Mouse (Mus musculus) heart, adult 2 months (tissue): ENCODE results near the gene D5Ertd579e. TPM values are rescaled to one million over a fixed set of nuclear protein-coding genes. Genes with fewer than 3 reads are reported as not detected.

ENCODE experiments used
- DNase-seq, 2 experiments: peaks; one replicate each; pipeline ENCODE4 v3.0.0; 2021
- H3K27ac ChIP-seq: fragments of 200-600 bp; 2 replicates; pipeline ENCODE4 v1.8.1; 2022
- H3K27me3 ChIP-seq: fragments of 200-500 bp; 2 replicates; pipeline ENCODE4 v1.6.1; 2012; ENCODE audit warnings: mild to moderate bottlenecking, low read length, inconsistent platforms, mixed read lengths; ENCODE audit not compliant: control insufficient read depth, insufficient read depth
- H3K36me3 ChIP-seq: fragments of 200-500 bp; 2 replicates; pipeline ENCODE4 v1.6.1; 2012; ENCODE audit warnings: low read length, inconsistent platforms; ENCODE audit not compliant: control insufficient read depth, insufficient read depth
- H3K4me1 ChIP-seq: fragments of 200-500 bp; 2 replicates; pipeline ENCODE4 v1.6.1; 2011; ENCODE audit warnings: low read length; ENCODE audit not compliant: control insufficient read depth, insufficient read depth
- H3K4me3 ChIP-seq: fragments of 200-600 bp; 2 replicates; pipeline ENCODE4 v1.8.1; 2022
- H3K79me2 ChIP-seq: fragments of 200-500 bp; replicated peaks from 2 replicates; pipeline ENCODE4 v1.6.1; 2012; ENCODE audit warnings: mild to moderate bottlenecking, inconsistent platforms, low read length, moderate library complexity, mixed read lengths; ENCODE audit not compliant: control insufficient read depth, insufficient read depth
- H3K9ac ChIP-seq: fragments of 200-500 bp; 2 replicates; pipeline ENCODE4 v1.6.1; 2012; ENCODE audit warnings: low read depth, mild to moderate bottlenecking, control low read depth, inconsistent platforms, low read length, mixed read lengths
- CTCF ChIP-seq: fragments of 200-600 bp; IDR thresholded peaks from 2 replicates; pipeline ENCODE4 v1.8.1; 2022; ENCODE audit warnings: antibody characterized with exemption, mild to moderate bottlenecking, moderate library complexity
- EP300 ChIP-seq: fragments of 200-500 bp; IDR thresholded peaks from 2 replicates; pipeline ENCODE4 v1.6.1; 2011; ENCODE audit warnings: low read depth, low read length, control low read depth; ENCODE audit not compliant: insufficient read depth
- POLR2A ChIP-seq: fragments of 200-500 bp; IDR thresholded peaks from 2 replicates; pipeline ENCODE4 v1.6.1; 2011; ENCODE audit warnings: mild to moderate bottlenecking, low read depth, low read length, control low read depth; ENCODE audit not compliant: insufficient read depth
- WGBS: fragments of 180-500 bp; shearing (Covaris S2); methylation state at CpG from one replicate; pipeline ENCODE4 v1.1.7; 2018; 5-methylcytosine and 5-hydroxymethylcytosine counted together
- intact Hi-C: fragments of 180-260 bp; cut with DNase I; formaldehyde crosslinking; loops from one replicate; pipeline ENCODE4 v1.15.1; 2025
- polyA plus RNA-seq: library from polyadenylated mRNA; depleted of rRNA; stranded (reverse); fragments of >200 nt; gene quantifications from 2 replicates; pipeline ENCODE4 v1.2.3, GENCODE M21; 2012
- total RNA-seq, 2 experiments: library from RNA; stranded (reverse); gene quantifications; 2 replicates each; pipeline ENCODE4 v1.2.3; 2021

D5Ertd579e gene
- total and polyA plus RNA-seq, 3 experiments: 22.5 to 104 (median 81.8) TPM

DNA sequence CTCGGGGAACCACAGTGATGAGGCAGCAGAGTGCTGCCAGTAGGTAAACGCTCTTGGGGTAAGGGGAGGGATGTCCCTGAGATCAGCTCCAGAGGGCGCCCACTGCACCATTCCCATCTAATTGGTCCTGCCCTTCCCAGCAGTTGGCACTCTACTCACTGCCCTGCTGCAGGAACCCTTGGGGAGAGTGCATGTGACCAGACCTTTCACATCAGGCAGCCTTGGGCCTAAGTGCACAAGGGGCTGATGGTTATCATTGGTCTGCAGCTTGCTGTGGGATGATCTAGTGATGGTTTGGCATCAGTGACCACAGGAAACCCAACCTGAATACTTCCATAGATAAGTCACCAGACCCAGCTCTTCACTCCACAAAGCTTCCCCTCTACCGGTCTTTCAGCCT, 98.2 kb downstream of the D5Ertd579e start:
- Histone ChIP-seq H3K9ac (no peak overlapping the region), H3K27ac (no peak overlapping the region), H3K4me3 (no peak overlapping the region), H3K4me1 (peaks cover 4% of the 10 kb centered on the region; the same call in 1 of the 2 replicates), H3K36me3 (no peaks in the 10 kb centered on the region), H3K27me3 (no peaks in the 10 kb centered on the region), H3K79me2 (no peaks in the 10 kb centered on the region)
- TF ChIP-seq EP300 (no peak), POLR2A (no peak), CTCF (peak; percentile 53)
- no peak for DNase-seq
- intact Hi-C loops: no loop called here
- 30% methylated on average over 4 of the region's 4 CpGs for WGBS

- Histone ChIP-seq H3K4me1 (peaks cover 4% of the 10 kb centered on the region; the same call in 1 of the 2 replicates), H3K79me2 (no peaks in the 10 kb centered on the region), H3K27me3 (no peaks in the 10 kb centered on the region), H3K4me3 (no peak overlapping the region), H3K36me3 (no peaks in the 10 kb centered on the region), H3K9ac (no peak overlapping the region), H3K27ac (no peak overlapping the region)
- intact Hi-C loops: no loop called here
- no peak for DNase-seq
- TF ChIP-seq EP300 (no peak), POLR2A (no peak), CTCF (no peak)
- 50% methylated on average over 5 of the region's 5 CpGs for WGBS
Observed at GRCm38 (mm10) chr5:36596225-36596624, 99.6 kb downstream of the D5Ertd579e start.

- Histone ChIP-seq H3K36me3 (no peaks in the 10 kb centered on the region), H3K4me3 (no peak overlapping the region), H3K4me1 (peaks cover 4% of the 10 kb centered on the region; the same call in 1 of the 2 replicates), H3K79me2 (no peaks in the 10 kb centered on the region), H3K27ac (no peak overlapping the region), H3K9ac (no peak overlapping the region), H3K27me3 (no peaks in the 10 kb centered on the region)
- no peak for DNase-seq
- intact Hi-C loops: no loop called here
- 20% methylated on average over 3 of the region's 3 CpGs for WGBS
- TF ChIP-seq EP300: no peak
- no peak for TF ChIP-seq CTCF
- TF ChIP-seq POLR2A: no peak
Observed at GRCm38 (mm10) chr5:36595115-36595514, 100.7 kb downstream of the D5Ertd579e start.

DNA sequence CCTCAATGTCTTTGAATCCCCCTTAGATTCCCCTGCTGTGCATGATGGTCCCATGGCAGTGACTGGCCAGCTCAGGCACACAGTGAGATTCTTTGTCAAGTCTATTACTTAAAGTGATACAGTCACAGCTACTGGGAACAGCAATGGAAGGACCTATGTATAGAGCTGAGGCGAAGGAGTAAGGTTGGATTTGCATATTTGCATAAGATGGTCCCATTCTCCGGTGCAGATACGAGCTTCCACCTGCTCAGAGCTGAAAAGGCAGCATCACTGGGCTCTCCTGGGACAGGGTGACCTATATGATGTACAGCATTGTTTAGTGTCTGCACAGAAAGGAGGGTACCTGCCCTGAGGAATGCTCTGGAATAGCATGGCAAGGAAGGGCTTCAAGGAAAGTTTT, 101.5 kb downstream of the D5Ertd579e start:
- WGBS: 88% methylated on average over 3 of the region's 3 CpGs
- TF ChIP-seq EP300 (no peak), POLR2A (no peak), CTCF (no peak)
- Histone ChIP-seq H3K4me3 (no peak overlapping the region), H3K27ac (no peak overlapping the region), H3K9ac (no peak overlapping the region), H3K36me3 (no peaks in the 10 kb centered on the region), H3K4me1 (peaks cover 4% of the 10 kb centered on the region; the same call in 1 of the 2 replicates), H3K79me2 (no peaks in the 10 kb centered on the region), H3K27me3 (no peaks in the 10 kb centered on the region)
- intact Hi-C loops: no loop called here
- no peak for DNase-seq

- Histone ChIP-seq H3K4me1 (peaks cover 1% of the 10 kb centered on the region; the same call in 1 of the 2 replicates), H3K9ac (no peak within 1 kb of the TSS), H3K4me3 (no peak within 1 kb of the TSS), H3K79me2 (no peaks in the 10 kb centered on the region), H3K27ac (no peak within 1 kb of the TSS), H3K36me3 (no peaks in the 10 kb centered on the region), H3K27me3 (no peaks in the 10 kb centered on the region)
- intact Hi-C loops: no loop called here
- 82% methylated on average over 5 of the region's 5 CpGs for WGBS
- no peak for DNase-seq
- no peak for TF ChIP-seq POLR2A
- TF ChIP-seq EP300: no peak
- no peak for TF ChIP-seq CTCF
Observed at GRCm38 (mm10) chr5:36593176-36593575, 102.6 kb downstream of the D5Ertd579e start, which contains the start of gene Tbc1d14. Gene Tbc1d14 (minus strand): TSS chr5:36593276.

DNA sequence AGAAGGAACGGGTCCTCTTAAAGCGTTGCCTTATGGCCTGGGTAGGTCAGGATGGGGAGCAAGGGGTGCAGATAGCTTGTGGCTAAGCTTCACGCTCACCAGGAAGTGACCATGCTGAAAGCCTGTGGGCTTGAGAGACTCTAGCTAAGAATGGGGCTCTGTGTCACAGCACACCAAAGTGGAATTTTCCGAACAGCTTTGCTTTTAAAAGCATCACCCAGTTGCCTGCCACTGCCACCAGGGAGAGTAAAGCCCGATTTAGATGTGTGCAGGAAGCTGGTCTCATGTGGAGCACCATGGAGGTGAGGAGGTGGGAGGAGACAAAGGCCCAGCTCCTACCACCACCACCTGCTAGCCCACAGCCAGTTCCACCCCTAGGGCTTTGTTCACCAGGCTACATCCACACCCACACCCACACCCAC, 105.3 kb downstream of the D5Ertd579e start:
- intact Hi-C loops: no loop called here
- H3K79me2 ChIP-seq: no peaks in the 10 kb centered on the region
- no peak overlapping the region for H3K27ac ChIP-seq
- H3K36me3 ChIP-seq: no peaks in the 10 kb centered on the region
- H3K4me1 ChIP-seq: no peaks in the 10 kb centered on the region
- H3K9ac ChIP-seq: no peak overlapping the region
- no peak overlapping the region for H3K4me3 ChIP-seq
- WGBS: 47% methylated on average over 5 of the region's 5 CpGs
- H3K27me3 ChIP-seq: no peaks in the 10 kb centered on the region
- TF ChIP-seq CTCF (no peak), EP300 (no peak), POLR2A (no peak)
- DNase-seq: no peak
